Mouse (Mus musculus) mouse embryonic stem cell (cell line): ENCODE results near the gene Slc4a7.
"Not testable (repeated sequence)": the region's sequence is repeated elsewhere in the genome, so short reads cannot be mapped to it uniquely, and the experiment has no call there.

Experiments used
- in situ Hi-C, 2 experiments: fragments of 300-500 bp; cut with MboI; formaldehyde crosslinking; loops; 1 replicate in 1 of 2; 3 replicates in 1 of 2; pipeline ENCODE4 v1.14.3; 2019 to 2020; ENCODE audit warnings: low sequenced_read_pairs in 2 of 2, low pct_unique_long_range_greater_than_20kb in 1 of 2, mixed read lengths in 1 of 2; ENCODE audit not compliant: unreplicated experiment in 1 of 2

Gene Slc4a7

DNA sequence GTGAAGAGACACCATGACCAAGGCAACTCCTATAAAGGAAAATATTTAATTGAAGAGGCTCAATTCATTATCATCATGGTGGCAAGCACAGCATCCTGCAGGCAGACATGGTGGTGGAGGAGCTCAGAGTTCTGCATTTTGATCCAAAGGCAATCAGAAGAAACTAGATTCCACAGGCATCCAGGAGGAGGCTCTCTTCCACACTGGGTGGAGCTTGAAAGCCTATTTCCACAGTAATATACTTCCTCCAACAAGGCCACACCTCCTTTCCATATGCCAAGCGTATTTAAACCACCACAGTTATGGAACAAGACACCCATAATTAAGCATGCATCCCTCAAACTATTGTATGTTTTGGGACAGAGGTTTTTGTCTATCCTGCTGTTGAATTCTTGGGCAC lies 84.9 kb downstream of the Slc4a7 start:
- in situ Hi-C loops: no loop called here

DNA sequence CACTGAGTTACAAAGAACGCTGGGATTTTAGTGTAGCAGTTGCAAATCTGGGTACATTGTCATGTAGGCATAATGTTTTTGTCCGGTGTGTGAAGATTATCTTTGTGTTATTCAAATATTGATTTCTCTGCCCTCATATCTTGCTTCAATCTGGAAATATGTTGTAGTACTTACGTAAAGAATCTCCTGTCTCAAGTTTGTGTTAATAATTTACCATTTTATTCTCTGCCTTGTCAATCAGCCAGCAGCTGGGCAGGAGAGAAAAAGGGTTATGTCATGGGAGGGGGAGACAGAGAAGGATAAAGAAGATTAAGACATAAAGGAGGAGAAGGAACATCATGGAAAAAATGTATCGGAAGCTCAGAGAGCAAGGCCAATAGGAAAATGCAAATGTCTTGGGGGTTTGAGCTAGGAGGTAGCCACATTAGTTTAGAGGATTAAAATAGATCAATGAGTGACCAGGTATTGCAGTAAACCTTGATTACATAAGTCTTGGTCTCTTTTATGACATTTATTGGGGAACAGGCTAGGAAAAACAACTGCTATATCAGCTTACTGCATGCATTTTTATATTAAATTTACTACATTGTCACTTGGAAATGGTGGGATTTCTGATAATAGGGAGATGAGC lies 87.9 kb downstream of the Slc4a7 start:
- in situ Hi-C loops: no loop called here

DNA sequence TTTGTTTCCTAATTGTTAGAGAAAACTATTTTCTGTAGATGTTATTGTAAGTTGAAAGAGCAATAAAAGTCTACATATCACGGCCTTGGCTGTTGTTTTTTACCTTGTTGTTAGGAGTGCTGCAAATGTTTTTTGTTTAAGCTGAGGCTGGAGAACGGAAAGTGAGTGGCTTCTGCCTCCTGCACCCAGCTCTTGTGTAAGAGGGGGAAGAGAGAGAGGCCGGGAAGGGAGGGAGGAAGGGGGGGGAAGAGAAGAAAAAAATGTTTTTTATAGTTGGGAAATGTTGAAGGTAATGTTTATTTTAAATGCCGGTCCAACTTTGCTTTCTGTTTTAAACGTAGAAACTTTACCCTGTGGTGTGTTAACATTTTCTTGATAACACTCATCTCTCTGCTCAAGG lies 97.8 kb downstream of the Slc4a7 start:
- in situ Hi-C loops: no loop called here

DNA sequence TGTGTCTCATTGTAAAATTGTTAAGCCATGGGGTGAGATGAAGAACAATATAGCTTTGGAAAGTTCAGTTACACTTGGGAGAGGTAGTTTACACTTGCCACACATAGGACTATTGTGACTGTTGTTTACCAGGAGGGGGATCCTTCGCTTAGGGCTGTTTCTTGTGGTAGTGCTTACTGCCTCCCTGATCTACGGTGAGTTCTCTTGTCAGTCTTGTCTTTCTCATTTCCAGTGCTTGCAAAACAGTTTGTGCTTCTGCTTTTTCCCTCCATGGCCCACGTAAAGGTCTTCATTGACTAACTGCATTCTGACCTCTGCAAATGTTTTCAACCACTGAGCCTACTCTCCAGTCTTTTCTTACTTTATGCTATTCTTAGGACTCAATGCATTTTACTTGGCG lies 98.3 kb downstream of the Slc4a7 start:
- in situ Hi-C loops: no loop called here

DNA sequence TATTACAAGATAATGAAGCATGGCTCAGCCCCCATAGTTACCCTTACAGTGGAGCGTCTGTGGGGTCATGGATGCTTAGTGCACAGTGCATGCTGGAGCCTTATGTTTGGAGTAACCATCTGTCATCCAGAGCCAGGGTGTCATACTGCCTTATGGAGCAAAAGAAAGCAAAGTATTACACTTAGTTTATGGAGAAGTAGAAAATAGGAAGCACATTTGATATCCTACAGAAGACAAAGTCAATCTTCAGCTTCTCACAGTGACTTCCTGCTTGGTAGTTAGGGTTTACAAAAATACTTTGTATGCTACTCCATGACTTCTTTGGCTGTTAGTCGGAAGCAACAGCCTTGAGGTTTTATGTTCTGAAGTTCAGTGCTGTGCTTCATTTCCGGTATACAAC lies 98.7 kb downstream of the Slc4a7 start:
- in situ Hi-C loops: no loop called here

DNA sequence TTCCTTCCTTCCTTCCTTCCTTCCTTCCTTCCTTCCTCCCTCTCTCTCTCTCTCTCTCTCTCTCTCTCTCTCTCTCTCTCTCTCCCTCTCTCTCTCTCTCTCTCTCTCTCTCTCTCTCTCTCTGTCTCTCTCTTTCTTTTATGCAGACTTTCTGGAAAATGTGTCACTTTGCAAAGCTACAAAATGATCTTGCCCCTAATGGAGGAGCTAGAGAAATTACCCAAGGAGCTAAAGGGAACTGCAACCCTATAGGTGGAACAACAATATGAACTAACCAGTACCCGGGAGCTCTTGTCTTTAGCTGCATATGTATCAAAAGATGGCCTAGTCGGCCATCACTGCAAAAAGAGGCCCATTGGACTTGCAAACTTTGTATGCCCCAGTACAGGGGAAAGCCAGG lies 101.0 kb downstream of the Slc4a7 start, which contains the start of gene Nek10:
Gene Nek10, plus strand, starts transcription at position 301 of the 400 bp plus-strand sequence.
- in situ Hi-C loops: not testable (repeated sequence)

DNA sequence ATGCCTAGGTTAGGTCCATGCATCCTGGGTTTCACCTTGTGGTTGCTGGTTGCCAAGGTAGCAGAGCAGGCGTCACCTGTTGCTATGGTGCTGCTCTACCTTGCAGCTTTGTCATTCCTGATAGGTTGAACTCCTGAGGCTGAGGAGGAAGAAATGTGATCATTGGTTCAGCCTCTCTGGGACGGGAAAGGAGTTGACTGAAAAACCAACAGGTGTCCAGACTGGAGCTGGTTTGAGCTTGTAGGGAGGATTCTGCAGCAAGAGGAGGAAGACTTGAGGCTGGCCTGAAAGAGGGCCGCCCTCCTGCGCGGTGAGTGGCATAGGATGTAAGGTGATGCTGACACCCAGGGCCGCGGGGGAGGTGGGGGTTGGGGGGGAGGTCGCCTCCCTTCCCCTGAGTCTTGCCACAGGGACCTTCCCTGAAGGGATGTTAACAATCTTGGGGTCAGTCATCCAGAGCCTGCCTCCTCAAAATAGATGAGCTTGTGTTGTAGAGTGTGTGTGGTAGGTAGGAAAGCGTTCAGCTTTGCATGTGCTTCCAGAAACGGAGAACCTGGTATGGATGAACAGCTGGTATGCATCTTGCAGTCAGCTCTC lies 101.9 kb downstream of the Slc4a7 start:
- in situ Hi-C loops: no loop called here

DNA sequence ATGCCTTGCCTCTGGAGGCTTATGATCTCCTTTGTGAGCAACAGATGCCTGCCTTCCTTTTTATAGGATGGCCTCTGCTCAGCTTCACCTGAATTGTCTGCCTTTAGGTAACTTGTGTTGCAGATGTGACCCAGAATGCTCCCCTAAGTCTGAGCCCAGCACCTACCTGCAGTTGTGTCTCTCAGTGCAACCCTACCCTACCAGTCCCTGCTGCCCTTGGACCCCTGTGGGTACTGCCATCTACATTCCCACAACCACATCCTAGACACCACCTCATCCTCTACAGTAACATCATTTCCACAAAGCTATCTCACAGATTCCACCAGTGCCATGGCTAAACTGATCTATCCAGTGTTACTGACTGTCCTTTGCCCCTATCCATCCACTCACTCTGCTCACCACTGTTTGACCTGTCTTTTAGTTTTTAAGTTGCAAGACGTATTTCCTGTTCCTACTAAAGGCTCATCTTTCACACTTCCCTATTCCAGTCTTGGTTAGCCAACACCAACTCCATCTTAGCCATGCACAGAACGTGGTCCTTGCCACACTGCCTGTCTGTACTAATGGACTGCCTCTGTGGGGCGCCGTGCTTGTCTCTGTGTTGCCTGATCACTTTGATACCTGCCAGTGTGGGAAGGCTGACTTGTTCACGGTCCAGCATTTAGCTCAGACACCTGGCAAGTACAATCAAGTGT lies 102.6 kb downstream of the Slc4a7 start:
- in situ Hi-C loops: no loop called here

DNA sequence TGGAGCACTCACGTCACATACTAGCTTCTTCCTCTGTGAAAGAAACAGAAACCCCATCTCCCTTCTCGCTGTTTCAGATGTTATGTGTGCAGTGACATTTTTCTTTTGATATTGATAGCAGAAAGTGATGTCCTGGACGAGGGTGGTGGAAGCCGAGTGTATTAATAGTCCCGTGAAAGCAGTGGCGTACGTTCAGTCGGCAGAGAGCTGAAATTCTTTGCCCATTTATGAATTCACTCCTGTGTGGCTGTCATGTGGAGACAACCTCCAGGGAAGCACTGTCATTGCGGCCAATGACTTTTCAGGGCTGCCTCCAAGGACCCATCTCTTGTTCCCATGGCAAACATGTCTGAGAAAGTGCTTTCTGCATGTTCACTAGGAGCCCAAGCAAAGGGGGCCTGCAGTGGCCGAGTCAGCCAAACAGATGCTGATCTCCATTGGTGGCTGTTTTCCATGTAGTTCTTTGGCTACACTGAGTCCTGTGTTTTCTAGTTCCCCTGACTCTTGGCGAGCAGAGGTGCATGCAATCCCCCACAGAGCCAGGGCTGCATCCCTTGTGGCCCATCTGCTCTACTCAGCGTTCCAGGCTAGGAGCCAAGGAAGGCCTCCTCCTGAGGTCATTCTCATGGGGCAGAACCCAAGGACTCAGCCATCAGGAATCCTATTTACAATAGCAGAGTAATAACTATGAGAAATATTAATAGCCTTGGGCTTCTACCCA lies 130.6 kb downstream of the Slc4a7 start:
- in situ Hi-C loops: loop anchor here in 1 of 2 experiments (25.0 kb wide), 1 partner anchor 245 kb away; no protein-coding TSS in a partner anchor

DNA sequence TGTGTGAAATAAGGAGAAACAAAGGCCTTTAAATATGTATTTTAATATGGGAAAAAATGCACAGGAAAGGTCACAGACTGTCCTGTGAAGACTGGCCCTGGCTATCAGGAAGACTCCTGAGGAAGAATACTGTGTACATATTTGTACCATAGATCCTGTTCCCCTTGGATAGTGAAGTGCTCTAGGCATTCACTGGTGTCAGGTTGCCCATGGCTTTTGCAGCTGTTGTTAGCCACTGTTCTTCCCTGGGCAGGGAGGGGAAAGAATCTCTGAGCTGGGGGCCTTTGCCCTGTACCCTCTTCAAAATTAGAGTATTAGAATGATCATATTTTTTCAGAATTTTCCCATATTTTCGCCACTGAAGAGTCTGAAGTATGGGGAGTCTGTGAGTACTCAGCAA lies 131.4 kb downstream of the Slc4a7 start:
- in situ Hi-C loops: loop anchor here in 1 of 2 experiments (25.0 kb wide), 1 partner anchor 246 kb away; no protein-coding TSS in a partner anchor

DNA sequence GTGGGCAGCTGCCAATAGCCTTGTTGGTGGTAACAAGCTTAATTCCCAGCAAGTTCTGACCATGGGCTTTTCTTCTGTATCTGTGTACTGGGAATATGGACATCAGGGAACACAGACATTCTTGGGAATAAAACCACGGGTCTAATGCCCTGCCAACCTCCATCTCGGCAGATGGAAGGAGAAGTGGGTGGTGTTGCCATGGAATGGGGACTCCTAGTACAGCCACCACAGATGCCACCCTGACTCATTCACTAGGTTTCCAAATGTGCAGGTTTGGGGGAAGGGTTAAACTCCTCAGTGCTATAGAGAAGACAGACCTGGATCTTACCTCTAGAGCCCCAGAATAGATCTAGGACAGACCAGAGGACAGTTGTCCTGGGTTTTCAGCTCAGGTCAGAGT lies 132.2 kb downstream of the Slc4a7 start:
- in situ Hi-C loops: loop anchor here in 1 of 2 experiments (25.0 kb wide), 1 partner anchor 247 kb away; no protein-coding TSS in a partner anchor

DNA sequence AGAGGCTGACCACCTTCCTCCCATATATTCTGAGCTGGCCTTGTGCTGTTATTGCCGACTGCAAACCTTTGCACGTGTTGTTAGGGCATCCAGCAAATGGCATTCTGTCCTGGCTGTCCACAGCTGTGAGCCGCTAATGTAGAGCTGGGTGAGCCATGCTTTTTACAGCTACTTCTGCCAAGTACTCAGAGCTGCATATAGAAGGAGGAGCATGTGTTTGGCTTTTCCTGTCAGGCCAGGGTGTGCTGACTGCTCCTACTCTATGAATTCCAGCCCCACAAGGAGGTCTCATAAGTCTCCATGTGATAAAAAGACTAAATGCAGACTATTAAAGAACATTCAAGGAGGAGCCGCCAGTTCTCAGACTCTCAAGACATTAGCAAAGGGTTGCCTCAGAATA lies 135.5 kb downstream of the Slc4a7 start:
- in situ Hi-C loops: loop anchor here in 1 of 2 experiments (25.0 kb wide), 1 partner anchor 250 kb away; no protein-coding TSS in a partner anchor

DNA sequence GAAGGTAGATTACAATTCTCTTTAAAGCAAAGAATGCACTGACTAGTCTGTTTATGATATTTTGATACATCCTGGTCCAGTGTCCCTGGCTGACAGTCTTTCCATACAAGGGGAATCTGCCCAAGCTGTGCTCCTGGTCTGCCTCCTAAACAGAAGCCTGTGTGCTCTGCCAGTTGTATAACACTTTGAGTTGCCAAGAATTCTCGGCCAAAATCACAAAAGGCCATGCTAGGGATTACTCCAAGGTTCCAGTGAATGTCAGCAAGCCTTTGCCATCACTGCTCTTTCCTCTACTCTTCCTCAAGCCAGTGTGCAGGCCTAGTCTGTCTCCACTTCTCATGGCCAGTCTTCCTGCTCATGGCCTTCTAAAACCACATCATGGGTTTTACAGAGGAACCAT lies 136.0 kb downstream of the Slc4a7 start:
- in situ Hi-C loops: loop anchor here in 1 of 2 experiments (25.0 kb wide), 1 partner anchor 251 kb away; no protein-coding TSS in a partner anchor

DNA sequence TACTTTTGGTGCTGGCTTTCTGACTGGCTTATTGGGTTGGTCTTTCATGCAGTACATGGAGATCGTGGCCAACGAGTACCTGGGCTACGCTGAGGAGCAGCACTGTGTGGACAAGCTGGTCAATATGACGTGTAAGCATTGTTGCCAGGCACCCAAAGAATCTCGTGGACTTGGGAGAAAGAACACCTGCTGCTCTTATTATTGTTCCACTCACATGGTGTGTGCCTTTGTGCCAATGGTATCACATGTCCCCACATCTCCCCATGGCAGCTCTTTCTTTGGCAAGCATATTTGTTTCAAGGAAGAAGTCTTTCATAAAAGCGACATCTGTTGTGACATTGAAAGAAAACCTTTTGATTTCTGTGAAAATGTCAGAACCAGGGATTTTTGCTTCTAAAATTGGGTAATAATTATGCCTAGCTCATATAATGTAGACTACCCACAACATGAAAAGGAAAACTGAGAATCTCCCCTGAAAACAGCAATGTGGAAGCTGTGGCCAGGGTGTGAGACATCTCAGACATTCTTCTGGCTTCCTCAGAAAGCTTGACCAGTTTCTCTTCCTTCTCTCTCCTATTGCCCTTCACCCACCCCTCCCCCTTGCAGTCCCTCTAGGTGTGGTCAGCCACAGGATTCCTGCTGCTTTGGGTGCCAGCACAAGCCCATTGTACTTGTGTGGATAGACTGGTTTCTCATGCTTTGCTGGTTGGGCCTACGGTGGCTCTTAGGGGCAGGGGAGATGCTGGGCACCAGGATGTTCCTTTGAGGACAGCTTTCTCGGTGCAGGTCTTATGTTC lies 140.9 kb downstream of the Slc4a7 start:
- in situ Hi-C loops: loop anchor here in 1 of 2 experiments (25.0 kb wide), 1 partner anchor 256 kb away; no protein-coding TSS in a partner anchor
